21 mouse cellular contexts compared by ENCODE assay signal in genomic region chr5:134967164-134967944, GRCm38 (mm10). TPM values are rescaled to one million over a fixed set of nuclear protein-coding genes. Genes with fewer than 3 reads are reported as not detected.
DNase-seq lines count a peak whose midpoint lies in the region; ATAC-seq and TF ChIP-seq lines count a peak whose summit lies in the region.
"Had no signal": no experiment of that assay in that cellular context is flagged by ENCODE, and none has a peak within 500 bp of the region (broad histone marks: within the 10 kb centered on the region; RNA-seq: fewer than 3 reads in every experiment).

No protein-coding gene starts in this region.

- ATAC-seq in lung, embryonic 15.5 days (ENCODE audit: borderline replicate concordance, extremely low read depth, low FRiP score, low TSS enrichment) = no peak
- peak; percentile 59 for ATAC-seq in intestine, embryonic 16.5 days

- no peak overlapping the region for H3K9ac ChIP-seq in lung, embryonic 15.5 days
- H3K9ac ChIP-seq in ES-E14 (ENCODE audit: insufficient read depth, low read depth, low read length, poor library complexity, severe bottlenecking) = 0 out of 2 replicates have a peak overlapping the region, but pooled peaks have one; percentile 12
- H3K9ac ChIP-seq in intestine, embryonic 16.5 days (ENCODE audit: low read depth, low read length) = peak overlapping the region; percentile 56
- H3K9ac ChIP-seq: heart, embryonic 13.5 days; limb, embryonic 15.5 days; neural tube, embryonic 12.5 days had no signal

- H3K36me3 ChIP-seq in lung, embryonic 15.5 days = no peaks in the 10 kb centered on the region
- H3K36me3 ChIP-seq in ES-E14 (ENCODE audit: control insufficient read depth, insufficient read depth, low read length, poor library complexity, severe bottlenecking) = no peaks in the 10 kb centered on the region
- H3K36me3 ChIP-seq in intestine, embryonic 16.5 days (ENCODE audit: control insufficient read depth, insufficient read depth, low read length) = no peaks in the 10 kb centered on the region
- H3K36me3 ChIP-seq: heart, embryonic 13.5 days; limb, embryonic 15.5 days; neural tube, embryonic 12.5 days had no signal

- 50% methylated on average over 20 of the region's 20 CpGs for WGBS in lung, embryonic 15.5 days
- WGBS in intestine, embryonic 16.5 days = 49% methylated on average over 20 of the region's 20 CpGs

- peaks cover 10% of the 10 kb centered on the region; the same call in 1 of the 2 replicates for H3K27me3 ChIP-seq in lung, embryonic 15.5 days
- H3K27me3 ChIP-seq in intestine, embryonic 16.5 days (replicated peaks; ENCODE audit: control insufficient read depth, insufficient read depth, low read length) = no peaks in the 10 kb centered on the region
- H3K27me3 ChIP-seq: limb, embryonic 15.5 days had no signal

- no peaks in the 10 kb centered on the region for H3K9me3 ChIP-seq in lung, embryonic 15.5 days
- H3K9me3 ChIP-seq in ES-E14 (ENCODE audit: control insufficient read depth, insufficient read depth, low read depth, low read length) = no peaks in the 10 kb centered on the region
- no peaks in the 10 kb centered on the region for H3K9me3 ChIP-seq in intestine, embryonic 16.5 days (ENCODE audit: control insufficient read depth, low read length)
- H3K9me3 ChIP-seq: heart, embryonic 13.5 days; limb, embryonic 15.5 days; neural tube, embryonic 12.5 days had no signal

- H3K4me2 ChIP-seq in lung, embryonic 15.5 days = no peak overlapping the region
- H3K4me2 ChIP-seq in intestine, embryonic 16.5 days (ENCODE audit: low read depth, low read length) = 0 out of 2 replicates have a peak overlapping the region, but pooled peaks have one; percentile 37

- in situ Hi-C loops in ES-E14 (cut with MboI; ENCODE audit: low sequenced_read_pairs in 2 of 2, unreplicated experiment in 2 of 2) = no loop called here

- peak overlapping the region; percentile 88 for H3K27ac ChIP-seq in lung, embryonic 15.5 days
- H3K27ac ChIP-seq in ES-E14 (ENCODE audit: insufficient read depth, low read depth, low read length, poor library complexity, severe bottlenecking) = peak overlapping the region; percentile 83
- peak overlapping the region; percentile 99 for H3K27ac ChIP-seq in intestine, embryonic 16.5 days (ENCODE audit: low read length)
- H3K27ac ChIP-seq: heart, embryonic 13.5 days; limb, embryonic 15.5 days; neural tube, embryonic 12.5 days had no signal

- no peak for DNase-seq in lung, postnatal 36 days
- DNase-seq in ES-E14 (ENCODE audit: low read depth, low spot score) = no peak
- DNase-seq in ZHBTc4 (ENCODE audit: low read depth, low spot score) = peak; percentile 48
- no peak for DNase-seq in adrenal gland, adult 18-20 months (ENCODE audit: low spot score in 2 of 2)
- no peak for DNase-seq in B cell, adult 2 months
- DNase-seq in cerebellum, postnatal 36 days = no peak
- DNase-seq: adrenal gland, postnatal 36 days; layer of hippocampus, postnatal 36 days had no signal

- no peak overlapping the region for H3K4me3 ChIP-seq in lung, embryonic 15.5 days
- H3K4me3 ChIP-seq in ES-E14 (ENCODE audit: insufficient read depth in 1 of 2, low read depth in 1 of 2, low read length in 2 of 2, poor library complexity in 1 of 2, severe bottlenecking in 1 of 2) = no peak overlapping the region; a peak in 1 of 4 replicates
- H3K4me3 ChIP-seq in intestine, embryonic 16.5 days (ENCODE audit: low read length) = no peak overlapping the region
- H3K4me3 ChIP-seq: erythroblast, embryonic 14.5 days; neural tube, embryonic 12.5 days had no signal

- peaks cover 37% of the 10 kb centered on the region for H3K4me1 ChIP-seq in lung, embryonic 15.5 days
- H3K4me1 ChIP-seq in ES-E14 (ENCODE audit: control insufficient read depth in 2 of 2, insufficient read depth in 2 of 2, low read length in 2 of 2, poor library complexity in 1 of 2) = peaks cover 9 to 15% of the 10 kb centered on the region in 2 experiments
- peaks cover 13% of the 10 kb centered on the region; the same call in 1 of the 2 replicates for H3K4me1 ChIP-seq in intestine, embryonic 16.5 days (ENCODE audit: control insufficient read depth, insufficient read depth, low read length)
- H3K4me1 ChIP-seq: neural tube, embryonic 12.5 days had no signal

TF ChIP-seq in ES-E14, 5 proteins besides CTCF, POLR2A, EP300 and RAD21:
- no peak for TF ChIP-seq HCFC1 (IDR thresholded peaks at IDR 0.05; ENCODE audit: borderline replicate concordance, insufficient read depth, low read length)
- TF ChIP-seq ZC3H11A (IDR thresholded peaks at IDR 0.05; ENCODE audit: borderline replicate concordance, low read depth, low read length) = no peak
TF ChIP-seq in ES-E14: peak in this region for 0.

RNA-seq across cellular contexts. Expression of gene Cldn3, which starts 18.7 kb away (rescaled TPM):
- 241 and 259 TPM in 2 replicates for polyA plus RNA-seq in lung, embryonic 15.5 days (2015; fragmentation: Nextera tagmentation; extraction: Ambion mirVana)
- 8.4 and 24.1 TPM in 2 replicates for total RNA-seq in ES-E14 (2012; rRNA removed)
- polyA plus RNA-seq in intestine, embryonic 16.5 days (2015; fragmentation: Nextera tagmentation; extraction: Ambion mirVana) = 187 and 217 TPM in 2 replicates
- under 1 TPM; 0.50 to 0.54 TPM for total RNA-seq in adrenal gland, adult 18-20 months (2021)
- total RNA-seq: hematopoietic stem cell, adult 5-6 weeks; megakaryocyte-erythroid progenitor cell, adult 5-6 weeks; monocyte, adult 5-6 weeks had no signal
- polyA plus RNA-seq: activated CD4-positive, CD25-positive, alpha-beta regulatory T cell, adult 4 months; CD4-positive, CD25-positive, alpha-beta regulatory T cell, adult 4 months had no signal

RNA-seq across cellular contexts. Expression of gene Cldn4, which starts 20.6 kb away (rescaled TPM):
- polyA plus RNA-seq in lung, embryonic 15.5 days (2015; fragmentation: Nextera tagmentation; extraction: Ambion mirVana) = 31.7 and 34.3 TPM in 2 replicates
- total RNA-seq in ES-E14 (2012; rRNA removed) = 150 and 350 TPM in 2 replicates
- 48.7 and 54.2 TPM in 2 replicates for polyA plus RNA-seq in intestine, embryonic 16.5 days (2015; fragmentation: Nextera tagmentation; extraction: Ambion mirVana)
- not detected for total RNA-seq in adrenal gland, adult 18-20 months (2021)
- total RNA-seq: adrenal gland, postnatal 36 days; hematopoietic stem cell, adult 5-6 weeks; layer of hippocampus, postnatal 36 days; left cerebral cortex, postnatal 25 days; megakaryocyte-erythroid progenitor cell, adult 5-6 weeks; monocyte, adult 5-6 weeks had no signal
- polyA plus RNA-seq: activated CD4-positive, CD25-positive, alpha-beta regulatory T cell, adult 4 months; erythroblast, embryonic 14.5 days; forebrain, embryonic 14.5 days had no signal

RNA-seq across cellular contexts. Expression of gene Mettl27, which starts 35.2 kb away (rescaled TPM):
- polyA plus RNA-seq in lung, embryonic 15.5 days (2015; fragmentation: Nextera tagmentation; extraction: Ambion mirVana) = 24.7 TPM in 2 replicates
- 15.6 and 17.3 TPM in 2 replicates for total RNA-seq in ES-E14 (2012; rRNA removed)
- polyA plus RNA-seq in intestine, embryonic 16.5 days (2015; fragmentation: Nextera tagmentation; extraction: Ambion mirVana) = 27.2 TPM in 2 replicates
- 10 to 100 TPM; 23.1 to 23.6 TPM for total RNA-seq in adrenal gland, adult 18-20 months (2021)
- total RNA-seq: monocyte, adult 5-6 weeks had no signal

RNA-seq across cellular contexts. Expression of gene Abhd11, which starts 41.6 kb away (rescaled TPM):
- polyA plus RNA-seq in lung, embryonic 15.5 days (2015; fragmentation: Nextera tagmentation; extraction: Ambion mirVana) = 66.7 and 66.9 TPM in 2 replicates
- 64.8 and 105 TPM in 2 replicates for total RNA-seq in ES-E14 (2012; rRNA removed)
- polyA plus RNA-seq in intestine, embryonic 16.5 days (2015; fragmentation: Nextera tagmentation; extraction: Ambion mirVana) = 102 and 106 TPM in 2 replicates
- 10 to 100 TPM; 52.3 to 59.7 TPM for total RNA-seq in adrenal gland, adult 18-20 months (2021)

RNA-seq across cellular contexts. Expression of gene Cldn13, which starts 52.0 kb away (rescaled TPM):
- polyA plus RNA-seq in lung, embryonic 15.5 days (2015; fragmentation: Nextera tagmentation; extraction: Ambion mirVana) = 0.65 and 1.6 TPM in 2 replicates
- total RNA-seq in ES-E14 (2012; rRNA removed) = not detected in 2 replicates
- polyA plus RNA-seq in intestine, embryonic 16.5 days (2015; fragmentation: Nextera tagmentation; extraction: Ambion mirVana) = 2.1 and 6.4 TPM in 2 replicates
- not detected for total RNA-seq in adrenal gland, adult 18-20 months (2021)
- total RNA-seq: adrenal gland, postnatal 36 days; layer of hippocampus, postnatal 36 days; left cerebral cortex, postnatal 25 days; monocyte, adult 5-6 weeks had no signal
- polyA plus RNA-seq: CD4-positive, CD25-positive, alpha-beta regulatory T cell, adult 4 months had no signal

Comparison
In these comparisons a context has a peak if more than half of its experiments do, and no peak if none do; other contexts are left out.
1. RNA of gene Cldn4, which starts 20.6 kb away (total RNA-seq): 150 to 350 TPM in ES-E14; not detected in adrenal gland, adult 18-20 months; every median in the first group is over 100 times any median in the second.
2. Peak in every context shown above with its lines, with median percentiles within 50 percentile points of each other: H3K27ac ChIP-seq.